Mouse (Mus musculus) myocyte (in vitro differentiated cells): ENCODE measurements around the gene H2-Eb2.

Source experiments
- MAX ChIP-seq: IDR thresholded peaks from one replicate; pipeline ENCODE4 v1.6.1; 2011; ENCODE audit warnings: low read depth, mild to moderate bottlenecking, control low read depth
- MYOD1 ChIP-seq, 3 experiments: IDR thresholded peaks; one replicate each; pipeline ENCODE4 v1.6.1; 2011; ENCODE audit warnings: control low read depth in 2 of 3, low read depth in 2 of 3, mild to moderate bottlenecking in 2 of 3, moderate library complexity in 1 of 3; ENCODE audit not compliant: insufficient read length in 2 of 3, control insufficient read depth in 1 of 3
- POLR2A ChIP-seq: IDR thresholded peaks from one replicate; pipeline ENCODE4 v1.6.1; 2011; ENCODE audit warnings: low read depth, mild to moderate bottlenecking, control low read depth, moderate library complexity; ENCODE audit not compliant: insufficient read length
- REST ChIP-seq: IDR thresholded peaks from one replicate; pipeline ENCODE4 v1.6.1; 2011; ENCODE audit warnings: mild to moderate bottlenecking, control low read depth, moderate library complexity; ENCODE audit not compliant: insufficient read depth, insufficient read length
- TCF12 ChIP-seq: IDR thresholded peaks from one replicate; pipeline ENCODE4 v1.6.1; 2011; ENCODE audit warnings: mild to moderate bottlenecking, control low read depth; ENCODE audit not compliant: poor library complexity, insufficient read depth, severe bottlenecking
- USF1 ChIP-seq: IDR thresholded peaks from one replicate; pipeline ENCODE4 v1.6.1; 2011; ENCODE audit warnings: low read depth, mild to moderate bottlenecking, control low read depth, moderate library complexity

DNA sequence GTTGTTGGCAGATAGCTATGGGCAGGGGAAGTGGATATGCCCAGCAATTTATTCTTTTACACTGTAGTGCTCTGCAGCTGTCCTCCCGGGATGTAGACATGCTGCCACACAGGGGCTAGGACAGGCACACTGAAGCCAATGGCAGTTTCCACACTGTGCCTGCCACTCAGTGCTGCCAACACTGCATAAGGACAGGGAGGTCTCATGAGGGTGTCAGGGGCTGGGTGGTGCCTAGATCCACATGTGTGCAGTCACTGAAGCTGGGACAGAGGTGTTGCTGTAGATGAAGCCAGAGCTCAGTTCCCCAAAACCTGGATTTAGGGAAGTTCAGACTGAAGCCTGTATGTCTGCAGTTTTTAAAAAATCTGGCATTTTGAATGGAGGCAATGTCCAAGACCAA is 13.3 kb upstream of the H2-Eb2 start:
- no peak for TF ChIP-seq POLR2A
- no peak for TF ChIP-seq TCF12
- TF ChIP-seq MYOD1 (IDR thresholded peaks at IDR 0.05; ENCODE audit: control insufficient read depth in 1 of 3, insufficient read length in 2 of 3, low read depth in 2 of 3): no peak
- TF ChIP-seq MAX: no peak
- TF ChIP-seq REST: no peak
- TF ChIP-seq USF1: no peak
